10 mouse cellular contexts compared by ENCODE assay signal in genomic region chr17:52150496-52150895, GRCm38 (mm10).
"Had no signal": no experiment of that assay in that cellular context is flagged by ENCODE, and none has a peak within 500 bp of the region (broad histone marks: within the 10 kb centered on the region; RNA-seq: fewer than 3 reads in every experiment).

No protein-coding gene starts in this region.

- ATAC-seq: midbrain, embryonic 16.5 days had no signal

- DNase-seq: lung, adult 18-20 months; lung, embryonic 14.5 days; lung, postnatal 10 days; lung, postnatal 4 days; midbrain, embryonic 14.5 days; right cerebral cortex, postnatal 14 days; thymus, adult 2 months; thymus, postnatal 25 days; thymus, postnatal 4 days had no signal
